Mouse (Mus musculus) E14TG2a.4 (cell line): ENCODE measurements around the gene Sufu.

Experiments
- CTCF ChIP-seq: conservative IDR thresholded peaks from 2 replicates; pipeline ENCODE4 v1.5.1; 2014; ENCODE audit warnings: low read length
- NANOG ChIP-seq: IDR thresholded peaks from 2 replicates; pipeline ENCODE4 v1.6.1; 2014; ENCODE audit warnings: borderline replicate concordance, low read length, mixed read lengths

DNA sequence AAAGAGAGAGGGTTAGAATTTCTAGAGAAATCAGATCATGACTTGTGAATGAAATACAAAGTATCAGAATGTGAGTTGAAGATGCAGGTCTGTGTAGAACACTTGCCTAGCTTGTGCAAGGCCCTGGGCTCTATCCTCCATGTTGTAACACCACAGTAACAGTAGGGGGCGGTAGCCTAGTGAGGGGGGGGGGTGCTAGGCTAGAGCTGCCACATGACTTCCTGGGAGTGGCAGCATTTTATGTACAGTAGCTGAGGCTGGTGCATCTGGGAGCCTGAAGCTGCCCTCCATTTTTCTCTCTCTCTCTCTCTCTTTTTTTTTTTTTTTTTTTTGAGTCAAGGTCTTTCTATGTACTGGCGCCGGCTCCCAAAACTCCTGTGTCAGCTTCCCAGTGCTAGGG, 114.1 kb downstream of the Sufu start:
- TF ChIP-seq CTCF, result peak; percentile 92
- no peak for TF ChIP-seq NANOG
